Mouse (Mus musculus) liver, embryonic 15.5 days (tissue): ENCODE data around the gene Tnfaip8l1. TPM values are rescaled to one million over a fixed set of nuclear protein-coding genes. Genes with fewer than 3 reads are reported as not detected.

Experiments used
- ATAC-seq: fragments of 200-750 bp; cut with Nextera tagmentation; 2 replicates; pipeline ENCODE4 v1.8.0; 2017; ENCODE audit warnings: moderate number of reproducible peaks, mild to moderate bottlenecking, moderate library complexity; ENCODE audit not compliant: insufficient read depth
- H3K27ac ChIP-seq: fragments of 300-500 bp; sonication (generic); replicated peaks from 2 replicates; pipeline ENCODE4 v1.5.1; 2015; ENCODE audit warnings: mild to moderate bottlenecking, inconsistent platforms
- H3K27me3 ChIP-seq: fragments of 300-500 bp; sonication (generic); 2 replicates; pipeline ENCODE4 v1.6.1; 2015; ENCODE audit warnings: mild to moderate bottlenecking, inconsistent platforms
- H3K36me3 ChIP-seq: fragments of 300-500 bp; sonication (generic); replicated peaks from 2 replicates; pipeline ENCODE4 v1.6.1; 2015; ENCODE audit warnings: moderate library complexity, mild to moderate bottlenecking, inconsistent platforms
- H3K4me1 ChIP-seq: fragments of 300-500 bp; sonication (generic); replicated peaks from 2 replicates; pipeline ENCODE4 v1.6.1; 2015; ENCODE audit warnings: inconsistent platforms
- H3K4me2 ChIP-seq: fragments of 300-500 bp; sonication (generic); 2 replicates; pipeline ENCODE4 v1.6.1; 2015; ENCODE audit warnings: moderate library complexity, mild to moderate bottlenecking, inconsistent platforms
- H3K4me3 ChIP-seq: fragments of 300-500 bp; sonication (generic); replicated peaks from 2 replicates; pipeline ENCODE4 v1.5.1; 2015; ENCODE audit warnings: mild to moderate bottlenecking, inconsistent platforms
- H3K9ac ChIP-seq: fragments of 300-500 bp; sonication (generic); 2 replicates; pipeline ENCODE4 v1.6.1; 2015; ENCODE audit warnings: moderate library complexity, mild to moderate bottlenecking, inconsistent platforms
- H3K9me3 ChIP-seq: fragments of 300-500 bp; sonication (generic); replicated peaks from 2 replicates; pipeline ENCODE4 v1.6.1; 2016; ENCODE audit warnings: inconsistent platforms
- WGBS: fragments of 180-500 bp; shearing (Covaris S2); methylation state at CpG from one replicate; pipeline ENCODE4 v1.1.7; 2015; ENCODE audit warnings: mixed read lengths; ENCODE audit not compliant: insufficient replicate concordance; 5-methylcytosine and 5-hydroxymethylcytosine counted together
- polyA plus RNA-seq: library from polyadenylated mRNA; unstranded; fragments of >200 nt; fragmentation: Nextera tagmentation; extraction: Ambion mirVana; gene quantifications from 2 replicates; pipeline ENCODE4 v1.2.1, GENCODE M21; 2015

Gene Tnfaip8l1
- polyA plus RNA-seq, 1 experiment from 2014 or later: 2.7 TPM

GRCm38 (mm10) chr17:56207963-56208530 is 45.8 kb downstream of the Tnfaip8l1 start:
- Histone ChIP-seq H3K36me3 (peaks cover 76% of the 10 kb centered on the region), H3K27me3 (no peaks in the 10 kb centered on the region), H3K9ac (no peak overlapping the region), H3K27ac (no peak overlapping the region), H3K4me3 (no peak overlapping the region), H3K4me1 (peaks cover 42% of the 10 kb centered on the region), H3K4me2 (no peak overlapping the region), H3K9me3 (no peaks in the 10 kb centered on the region)
- ATAC-seq: no peak
- WGBS: 78% methylated on average over 9 of the region's 9 CpGs

- H3K27ac ChIP-seq: no peak overlapping the region
- H3K4me1 ChIP-seq: peaks cover 44% of the 10 kb centered on the region
- H3K9ac ChIP-seq: no peak overlapping the region
- WGBS: 75% methylated on average over 3 of the region's 3 CpGs
- H3K4me3 ChIP-seq: no peak overlapping the region
- no peaks in the 10 kb centered on the region for H3K9me3 ChIP-seq
- ATAC-seq: no peak
- no peak overlapping the region for H3K4me2 ChIP-seq
- H3K36me3 ChIP-seq: peaks cover 68% of the 10 kb centered on the region
- H3K27me3 ChIP-seq: no peaks in the 10 kb centered on the region
These were observed 46.5 kb downstream of the Tnfaip8l1 start for GRCm38 (mm10) chr17:56208821-56209220.

- no peak for ATAC-seq
These were observed 48.8 kb downstream of the Tnfaip8l1 start for GRCm38 (mm10) chr17:56211090-56211489.

GRCm38 (mm10) chr17:56212676-56213075 is 50.4 kb downstream of the Tnfaip8l1 start:
- WGBS: 18% methylated on average over 6 of the region's 6 CpGs
- Histone ChIP-seq H3K27ac (peak overlapping the region; percentile 69), H3K9ac (no peak overlapping the region), H3K4me1 (peaks cover 46% of the 10 kb centered on the region), H3K36me3 (peaks cover 42% of the 10 kb centered on the region), H3K27me3 (no peaks in the 10 kb centered on the region), H3K4me2 (peak overlapping the region; percentile 5; the same call in 1 of the 2 replicates), H3K9me3 (no peaks in the 10 kb centered on the region), H3K4me3 (no peak overlapping the region)
- ATAC-seq: peak; percentile 58

More at GRCm38 (mm10) chr17:56211090-56211489, 48.8 kb downstream of the Tnfaip8l1 start:
- H3K4me1 ChIP-seq: peaks cover 45% of the 10 kb centered on the region
- H3K4me3 ChIP-seq: no peak overlapping the region
- H3K27ac ChIP-seq: no peak overlapping the region
- WGBS: 73% methylated on average over 2 of the region's 2 CpGs
- peaks cover 49% of the 10 kb centered on the region for H3K36me3 ChIP-seq
- no peak overlapping the region for H3K4me2 ChIP-seq
- no peak overlapping the region for H3K9ac ChIP-seq
- H3K9me3 ChIP-seq: no peaks in the 10 kb centered on the region
- no peaks in the 10 kb centered on the region for H3K27me3 ChIP-seq

- no peak for ATAC-seq
- Histone ChIP-seq H3K36me3 (peaks cover 32% of the 10 kb centered on the region), H3K4me1 (peaks cover 44% of the 10 kb centered on the region), H3K4me3 (no peak overlapping the region), H3K4me2 (no peak overlapping the region), H3K27ac (no peak overlapping the region), H3K9me3 (no peaks in the 10 kb centered on the region), H3K27me3 (no peaks in the 10 kb centered on the region), H3K9ac (no peak overlapping the region)
- WGBS: 63% methylated on average over 1 of the region's 1 CpGs
These were observed 52.0 kb downstream of the Tnfaip8l1 start for GRCm38 (mm10) chr17:56214229-56214628.

- no peaks in the 10 kb centered on the region for H3K9me3 ChIP-seq
- H3K4me2 ChIP-seq: peak overlapping the region; percentile 84
- peak overlapping the region; percentile 84; the same call in 1 of the 2 replicates for H3K27ac ChIP-seq
- H3K27me3 ChIP-seq: no peaks in the 10 kb centered on the region
- H3K9ac ChIP-seq: peak overlapping the region; percentile 84
- H3K4me1 ChIP-seq: peaks cover 47% of the 10 kb centered on the region
- H3K36me3 ChIP-seq: 0 out of 2 replicates have a peak, but pooled peaks cover 3% of the 10 kb centered on the region
- 68% methylated on average over 13 of the region's 13 CpGs for WGBS
- H3K4me3 ChIP-seq: peak overlapping the region; percentile 79
- ATAC-seq: no peak
These were observed 55.4 kb downstream of the Tnfaip8l1 start for GRCm38 (mm10) chr17:56217670-56218069.

- Histone ChIP-seq H3K9me3 (no peaks in the 10 kb centered on the region), H3K9ac (peak within 1 kb of the TSS; percentile 84), H3K4me1 (peaks cover 41% of the 10 kb centered on the region), H3K27ac (peak within 1 kb of the TSS; percentile 84), H3K4me3 (peak within 1 kb of the TSS; percentile 79), H3K4me2 (peak within 1 kb of the TSS; percentile 84), H3K27me3 (no peaks in the 10 kb centered on the region), H3K36me3 (0 out of 2 replicates have a peak, but pooled peaks cover 3% of the 10 kb centered on the region)
- peak; percentile 94 for ATAC-seq
- under 1% methylated on average over 78 of the region's 78 CpGs for WGBS
These were observed 56.3 kb downstream of the Tnfaip8l1 start, which contains the start of gene Dpp9 for GRCm38 (mm10) chr17:56218377-56219191. Dpp9 (minus strand) TSS chr17:56218905.

GRCm38 (mm10) chr17:56219251-56219650 is 57.0 kb downstream of the Tnfaip8l1 start:
- WGBS: 28% methylated on average over 12 of the region's 12 CpGs
- H3K4me2 ChIP-seq: peak overlapping the region; percentile 84
- peak overlapping the region; percentile 84 for H3K9ac ChIP-seq
- no peak; the same call in 1 of the 2 replicates for ATAC-seq
- H3K4me1 ChIP-seq: peaks cover 41% of the 10 kb centered on the region
- H3K27ac ChIP-seq: peak overlapping the region; percentile 84
- H3K4me3 ChIP-seq: peak overlapping the region; percentile 79
- H3K9me3 ChIP-seq: no peaks in the 10 kb centered on the region
- H3K36me3 ChIP-seq: 0 out of 2 replicates have a peak, but pooled peaks cover 3% of the 10 kb centered on the region
- no peaks in the 10 kb centered on the region for H3K27me3 ChIP-seq

- Histone ChIP-seq H3K27me3 (no peaks in the 10 kb centered on the region), H3K9me3 (no peaks in the 10 kb centered on the region), H3K27ac (peak overlapping the region; percentile 84), H3K4me2 (peak overlapping the region; percentile 84), H3K9ac (no peak overlapping the region), H3K4me3 (0 out of 2 replicates have a peak overlapping the region, but pooled peaks have one; percentile 79), H3K36me3 (0 out of 2 replicates have a peak, but pooled peaks cover 3% of the 10 kb centered on the region), H3K4me1 (peaks cover 41% of the 10 kb centered on the region)
- ATAC-seq: no peak
- WGBS: 29% methylated on average over 3 of the region's 3 CpGs
These were observed 57.5 kb downstream of the Tnfaip8l1 start for GRCm38 (mm10) chr17:56219805-56220204.
